ENCODE assay signal across 9 mouse cellular contexts in the genomic region with DNA sequence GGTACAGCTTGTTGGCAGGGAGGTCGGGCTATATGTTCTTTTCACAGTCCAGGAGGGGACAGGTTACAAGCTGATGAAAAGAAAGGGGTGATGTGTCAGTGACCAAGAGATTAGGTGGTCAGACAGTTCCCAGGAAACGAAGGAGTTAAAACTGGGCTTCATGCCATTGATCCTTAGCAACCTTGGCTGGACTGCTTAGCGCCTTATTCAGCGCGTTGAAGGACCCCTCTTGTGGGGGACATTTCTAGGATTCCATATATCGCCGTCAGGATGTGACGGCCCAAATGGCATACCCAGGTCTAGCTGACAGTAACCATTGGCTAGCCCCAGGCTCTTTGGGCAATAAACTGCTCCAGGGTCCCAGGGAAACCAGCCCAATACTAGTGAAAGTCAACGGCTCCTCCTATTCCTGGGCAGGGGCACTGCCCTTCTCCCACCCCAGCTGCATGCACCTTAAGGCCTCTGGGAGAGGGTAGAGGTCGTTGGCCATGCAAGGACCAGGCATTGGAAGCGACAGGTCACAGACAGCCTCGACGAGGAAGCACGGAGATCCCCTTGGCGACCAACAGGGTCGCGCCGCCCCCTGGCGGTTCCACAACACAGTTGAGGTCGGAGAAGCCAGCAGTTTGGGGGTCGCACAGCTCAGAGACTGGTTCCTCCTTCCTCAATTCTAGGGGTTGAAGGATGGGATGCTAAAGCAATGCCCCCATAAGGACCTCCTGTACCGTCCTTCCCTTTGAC.
DNase-seq lines count a peak whose midpoint lies in the region; ATAC-seq and TF ChIP-seq lines count a peak whose summit lies in the region.
"Had no signal": no experiment of that assay in that cellular context is flagged by ENCODE, and none has a peak within 500 bp of the region (broad histone marks: within the 10 kb centered on the region; RNA-seq: fewer than 3 reads in every experiment).

No protein-coding gene starts in this region.

- H3K4me3 ChIP-seq in intestine, postnatal 0 days (ENCODE audit: low read depth, low read length), result peak overlapping the region; percentile 50
- H3K4me3 ChIP-seq: erythroblast, embryonic 14.5 days had no signal

- no peak overlapping the region for H3K27ac ChIP-seq in intestine, postnatal 0 days (ENCODE audit: low read depth, low read length)

- no peaks in the 10 kb centered on the region for H3K9me3 ChIP-seq in intestine, postnatal 0 days (ENCODE audit: control insufficient read depth)

- no peak for ATAC-seq in intestine, postnatal 0 days

- H3K9ac ChIP-seq in intestine, postnatal 0 days (ENCODE audit: low read depth, low read length), result no peak overlapping the region

- TF ChIP-seq CTCF in intestine, postnatal 0 days (IDR thresholded peaks at IDR 0.05; ENCODE audit: low read depth), result peak; percentile 73

- H3K4me1 ChIP-seq in intestine, postnatal 0 days (replicated peaks; ENCODE audit: control insufficient read depth, insufficient read depth, low read length), result no peaks in the 10 kb centered on the region; the same call in 1 of the 2 replicates

- peak; percentile 71 for DNase-seq in right cerebral cortex, postnatal 4 days
- DNase-seq in right cerebral cortex, adult 2 months (ENCODE audit: low spot score in 2 of 2), result no peak
- peak; percentile 87 to 88 for DNase-seq in cerebellum, postnatal 10 days
- peak; percentile 58 for DNase-seq in gastrocnemius, postnatal 10 days
- peak; percentile 39 to 41 for DNase-seq in lung, postnatal 4 days
- peak; percentile 39 for DNase-seq in thymus, postnatal 14 days
- DNase-seq in layer of hippocampus, adult 8-10 months (ENCODE audit: low spot score in 2 of 2), result no peak

- peak overlapping the region; percentile 82 for H3K4me2 ChIP-seq in intestine, postnatal 0 days (replicated peaks; ENCODE audit: low read depth)

- no peaks in the 10 kb centered on the region for H3K36me3 ChIP-seq in intestine, postnatal 0 days (ENCODE audit: control insufficient read depth, insufficient read depth)

- peaks cover 70% of the 10 kb centered on the region for H3K27me3 ChIP-seq in intestine, postnatal 0 days (replicated peaks; ENCODE audit: control insufficient read depth, insufficient read depth, low read length)

- WGBS in intestine, postnatal 0 days, result 3% methylated on average over 22 of the region's 22 CpGs

Comparison
In these comparisons a context has a peak if more than half of its experiments do, and no peak if none do; other contexts are left out.
1. DNase-seq: peak in right cerebral cortex, postnatal 4 days (single experiment), cerebellum, postnatal 10 days (2 of 2), gastrocnemius, postnatal 10 days (single experiment), lung, postnatal 4 days (2 of 2) and thymus, postnatal 14 days (single experiment); none in right cerebral cortex, adult 2 months (0 of 2) and layer of hippocampus, adult 8-10 months (0 of 2).